Comparison of ENCODE assay signal across 13 mouse cellular contexts in the genomic region with DNA sequence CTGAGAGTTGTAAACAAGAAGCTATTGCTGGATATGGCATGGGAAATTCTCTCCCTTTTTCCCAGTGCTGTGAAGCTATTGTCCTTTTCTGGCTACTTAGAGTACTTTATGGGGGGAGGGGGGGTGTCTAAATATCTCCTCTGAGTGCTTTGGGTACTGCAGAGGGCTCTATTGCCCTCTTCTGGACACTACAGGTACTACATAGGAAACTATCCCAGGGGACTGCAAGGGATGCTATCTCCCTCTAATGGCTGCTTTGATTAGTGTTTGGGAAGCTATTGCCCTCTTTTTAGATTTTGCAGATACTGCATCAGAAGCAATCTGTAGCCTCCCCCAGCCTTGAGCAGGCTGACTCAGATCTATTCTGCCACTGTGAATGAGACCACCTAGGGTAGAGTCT. TPM values are rescaled to one million over a fixed set of nuclear protein-coding genes. Genes with fewer than 3 reads are reported as not detected.
DNase-seq lines count a peak whose midpoint lies in the region.
"Had no signal": no experiment of that assay in that cellular context is flagged by ENCODE, and none has a peak within 500 bp of the region (broad histone marks: within the 10 kb centered on the region; RNA-seq: fewer than 3 reads in every experiment).

No protein-coding gene starts in this region.

- intact Hi-C loops in left cerebral cortex, postnatal 4 days (cut with DNase I) = no loop called here

- peak; percentile 8 for DNase-seq in cerebellum, adult 9-10 months
- DNase-seq in cerebellum, adult 18-20 months = no peak
- DNase-seq in left cerebral cortex, adult 18-20 months (ENCODE audit: low spot score in 2 of 2) = peak; percentile 4
- DNase-seq in left cerebral cortex, postnatal 4 days = no peak
- DNase-seq in CD4-positive helper T cell, adult 2 months (ENCODE audit: low read depth, low spot score) = peak; percentile 11
- DNase-seq in adipocyte (ENCODE audit: low spot score) (peak; percentile 3), MN1 (ENCODE audit: low spot score) (no peak)
- no peak for DNase-seq in spleen, adult 12 weeks (ENCODE audit: low spot score)
- DNase-seq: cerebellum, postnatal 25 days; thymus, postnatal 25 days had no signal

RNA-seq across cellular contexts. Expression of a gene that starts 55.8 kb away (rescaled TPM):
- total RNA-seq in left cerebral cortex, adult 18-20 months (2021) = not detected
- not detected for total RNA-seq in left cerebral cortex, postnatal 4 days (2021)
- total RNA-seq: adrenal gland, postnatal 4 days; CH12.LX; megakaryocyte progenitor cell, adult 5-6 weeks had no signal

Comparison
In these comparisons a context has a peak if more than half of its experiments do, and no peak if none do; other contexts are left out.
1. DNase-seq: peak in cerebellum, adult 9-10 months (single experiment), left cerebral cortex, adult 18-20 months (2 of 2), CD4-positive helper T cell, adult 2 months (single experiment) and adipocyte (single experiment); none in cerebellum, adult 18-20 months (0 of 2), left cerebral cortex, postnatal 4 days (single experiment), spleen, adult 12 weeks (single experiment) and MN1 (single experiment).